ENCODE assay signal across 8 mouse cellular contexts in the genomic region with DNA sequence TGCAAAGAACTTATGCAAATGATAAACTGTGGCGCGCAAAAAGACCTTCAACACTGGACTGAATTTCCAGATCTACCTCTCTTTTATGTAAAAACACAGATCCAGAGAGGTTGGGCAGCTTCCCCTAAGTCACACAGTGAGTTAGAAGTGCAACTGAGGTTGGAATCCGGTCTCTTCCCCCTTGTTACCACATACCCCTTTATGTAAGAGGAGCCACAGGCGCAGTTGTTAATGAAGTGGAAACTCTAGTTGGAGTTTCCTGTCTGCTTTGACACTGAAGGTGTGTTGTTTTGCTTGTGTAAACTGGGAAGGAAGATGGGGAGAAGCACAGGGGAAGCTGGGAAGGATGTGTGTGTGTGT. TPM values are rescaled to one million over a fixed set of nuclear protein-coding genes. Genes with fewer than 3 reads are reported as not detected.
DNase-seq lines count a peak whose midpoint lies in the region; ATAC-seq and TF ChIP-seq lines count a peak whose summit lies in the region.

No protein-coding gene starts in this region.

- peak overlapping the region; percentile 96 for H3K9ac ChIP-seq in heart, embryonic 13.5 days
- H3K9ac ChIP-seq in forebrain, postnatal 0 days, result no peak overlapping the region
- peak overlapping the region; percentile 86 for H3K9ac ChIP-seq in liver, postnatal 0 days (replicated peaks)
- no peak overlapping the region for H3K9ac ChIP-seq in stomach, embryonic 15.5 days

- no peak for DNase-seq in heart, postnatal 10 days
- peak; percentile 28 for DNase-seq in ES-CJ7 (ENCODE audit: low read depth, low spot score)
- DNase-seq in forebrain, postnatal 0 days, result no peak
- DNase-seq in liver, postnatal 0 days, result peak; percentile 27
- DNase-seq in left cerebral cortex, postnatal 10 days (ENCODE audit: extremely low spot score in 1 of 2, low spot score in 2 of 2), result no peak
- DNase-seq in cerebellum, postnatal 14 days, result no peak

- H3K27ac ChIP-seq in heart, embryonic 13.5 days (replicated peaks), result peak overlapping the region; percentile 92
- H3K27ac ChIP-seq in forebrain, postnatal 0 days (ENCODE audit: low read depth, low read length), result 0 out of 2 replicates have a peak overlapping the region, but pooled peaks have one; percentile 60
- peak overlapping the region; percentile 94; the same call in 1 of the 2 replicates for H3K27ac ChIP-seq in liver, postnatal 0 days (ENCODE audit: low read depth)
- no peak overlapping the region; the same call in 1 of the 2 replicates for H3K27ac ChIP-seq in stomach, embryonic 15.5 days

- no peaks in the 10 kb centered on the region for H3K9me3 ChIP-seq in heart, embryonic 13.5 days
- no peaks in the 10 kb centered on the region for H3K9me3 ChIP-seq in forebrain, postnatal 0 days (ENCODE audit: low read length)
- no peaks in the 10 kb centered on the region for H3K9me3 ChIP-seq in liver, postnatal 0 days (ENCODE audit: low read length)
- no peaks in the 10 kb centered on the region for H3K9me3 ChIP-seq in stomach, embryonic 15.5 days

- no peak for TF ChIP-seq CTCF in forebrain, postnatal 0 days (IDR thresholded peaks at IDR 0.05; ENCODE audit: low read depth)
- no peak for TF ChIP-seq CTCF in liver, postnatal 0 days (IDR thresholded peaks at IDR 0.05; ENCODE audit: low read depth)

- peak overlapping the region; percentile 96 for H3K4me3 ChIP-seq in heart, embryonic 13.5 days
- peak overlapping the region; percentile 89 for H3K4me3 ChIP-seq in forebrain, postnatal 0 days (ENCODE audit: low read depth, low read length)
- peak overlapping the region; percentile 92 for H3K4me3 ChIP-seq in liver, postnatal 0 days (ENCODE audit: low read depth, low read length)
- peak overlapping the region; percentile 65 for H3K4me3 ChIP-seq in stomach, embryonic 15.5 days (replicated peaks)

- intact Hi-C loops in heart, postnatal 10 days (cut with DNase I), result loop anchor here (1.0 to 5.0 kb wide), 4 partner anchors 11 to 165 kb away; partner anchors contain the start of genes Marveld1 and Pgam1
- intact Hi-C loops in left cerebral cortex, postnatal 10 days (cut with DNase I), result loop anchor here (5.0 kb wide), 1 partner anchor 40 kb away; no protein-coding TSS in a partner anchor

- peaks cover 27% of the 10 kb centered on the region for H3K4me1 ChIP-seq in heart, embryonic 13.5 days
- 0 out of 2 replicates have a peak, but pooled peaks cover 2% of the 10 kb centered on the region for H3K4me1 ChIP-seq in forebrain, postnatal 0 days (ENCODE audit: insufficient read depth)
- peaks cover 18% of the 10 kb centered on the region for H3K4me1 ChIP-seq in liver, postnatal 0 days (ENCODE audit: insufficient read depth)
- H3K4me1 ChIP-seq in stomach, embryonic 15.5 days, result 0 out of 2 replicates have a peak, but pooled peaks cover 6% of the 10 kb centered on the region

- no peaks in the 10 kb centered on the region for H3K27me3 ChIP-seq in heart, embryonic 13.5 days (replicated peaks)
- H3K27me3 ChIP-seq in forebrain, postnatal 0 days (ENCODE audit: insufficient read depth, low read length), result 0 out of 2 replicates have a peak, but pooled peaks cover 4% of the 10 kb centered on the region
- H3K27me3 ChIP-seq in liver, postnatal 0 days (ENCODE audit: insufficient read depth, low read length), result peaks cover 13% of the 10 kb centered on the region
- no peaks in the 10 kb centered on the region for H3K27me3 ChIP-seq in stomach, embryonic 15.5 days (replicated peaks)

- H3K4me2 ChIP-seq in heart, embryonic 13.5 days, result peak overlapping the region; percentile 85
- H3K4me2 ChIP-seq in forebrain, postnatal 0 days (ENCODE audit: low read depth), result peak overlapping the region; percentile 100
- H3K4me2 ChIP-seq in liver, postnatal 0 days (ENCODE audit: low read depth, low read length), result peak overlapping the region; percentile 99
- H3K4me2 ChIP-seq in stomach, embryonic 15.5 days, result peak overlapping the region; percentile 91

- H3K36me3 ChIP-seq in heart, embryonic 13.5 days, result no peaks in the 10 kb centered on the region
- H3K36me3 ChIP-seq in forebrain, postnatal 0 days (ENCODE audit: insufficient read depth), result no peaks in the 10 kb centered on the region
- 0 out of 2 replicates have a peak, but pooled peaks cover 7% of the 10 kb centered on the region for H3K36me3 ChIP-seq in liver, postnatal 0 days (replicated peaks; ENCODE audit: insufficient read depth, low read length)
- no peaks in the 10 kb centered on the region for H3K36me3 ChIP-seq in stomach, embryonic 15.5 days

- 8% methylated on average over 4 of the region's 4 CpGs for WGBS in heart, embryonic 13.5 days
- WGBS in forebrain, postnatal 0 days, result 7% methylated on average over 4 of the region's 4 CpGs
- WGBS in liver, postnatal 0 days (ENCODE audit: insufficient replicate concordance), result 8% methylated on average over 4 of the region's 4 CpGs
- WGBS in stomach, embryonic 15.5 days, result 9% methylated on average over 4 of the region's 4 CpGs

- ATAC-seq in heart, embryonic 13.5 days (ENCODE audit: extremely low read depth, insufficient number of reproducible peaks, low FRiP score, low TSS enrichment), result no peak
- ATAC-seq in forebrain, postnatal 0 days, result no peak
- ATAC-seq in liver, postnatal 0 days, result no peak
- ATAC-seq in stomach, embryonic 15.5 days (ENCODE audit: insufficient read depth, low FRiP score, low read depth), result no peak

- no peak for TF ChIP-seq EP300 in liver, postnatal 0 days (IDR thresholded peaks at IDR 0.05; ENCODE audit: low read depth)

RNA-seq across cellular contexts. Expression of gene Ubtd1, which starts 1.2 kb away (rescaled TPM):
- polyA plus RNA-seq in heart, embryonic 13.5 days (2015; fragmentation: Nextera tagmentation; extraction: Ambion mirVana), result 12.8 and 14.6 TPM in 2 replicates
- 10 to 100 TPM; 31.4 to 33.8 TPM for total RNA-seq in heart, postnatal 10 days (2021)
- total RNA-seq in forebrain, postnatal 0 days (2014; rRNA removed), result 18.7 and 22.2 TPM in 2 replicates
- polyA plus RNA-seq in forebrain, postnatal 0 days (2015; fragmentation: Nextera tagmentation; extraction: Ambion mirVana), result 12.2 and 13.3 TPM in 2 replicates
- 6.9 and 9.0 TPM in 2 replicates for polyA plus RNA-seq in liver, postnatal 0 days (2015; fragmentation: Nextera tagmentation; extraction: Ambion mirVana)
- polyA plus RNA-seq in stomach, embryonic 15.5 days (2015; fragmentation: Nextera tagmentation; extraction: Ambion mirVana), result 14.1 and 16.6 TPM in 2 replicates
- total RNA-seq in left cerebral cortex, postnatal 10 days (2021), result 10 to 100 TPM; 13.2 to 13.4 TPM

RNA-seq across cellular contexts. Expression of gene Mms19, which starts 1.8 kb away (rescaled TPM):
- polyA plus RNA-seq in heart, embryonic 13.5 days (2015; fragmentation: Nextera tagmentation; extraction: Ambion mirVana), result 17.2 and 22.1 TPM in 2 replicates
- 10 to 100 TPM; 18.3 to 25.9 TPM for total RNA-seq in heart, postnatal 10 days (2021)
- 42.2 and 66.5 TPM in 2 replicates for total RNA-seq in forebrain, postnatal 0 days (2014; rRNA removed)
- polyA plus RNA-seq in forebrain, postnatal 0 days (2015; fragmentation: Nextera tagmentation; extraction: Ambion mirVana), result 17.4 and 25.8 TPM in 2 replicates
- 7.3 and 9.2 TPM in 2 replicates for polyA plus RNA-seq in liver, postnatal 0 days (2015; fragmentation: Nextera tagmentation; extraction: Ambion mirVana)
- 28.2 and 32.1 TPM in 2 replicates for polyA plus RNA-seq in stomach, embryonic 15.5 days (2015; fragmentation: Nextera tagmentation; extraction: Ambion mirVana)
- total RNA-seq in left cerebral cortex, postnatal 10 days (2021), result 10 to 100 TPM; 30.1 to 39.8 TPM

RNA-seq across cellular contexts. Expression of gene Zdhhc16, which starts 49.5 kb away (rescaled TPM):
- polyA plus RNA-seq in heart, embryonic 13.5 days (2015; fragmentation: Nextera tagmentation; extraction: Ambion mirVana), result 55.3 and 57.5 TPM in 2 replicates
- 10 to 100 TPM; 27.6 to 29.4 TPM for total RNA-seq in heart, postnatal 10 days (2021)
- 53.3 and 58.6 TPM in 2 replicates for total RNA-seq in forebrain, postnatal 0 days (2014; rRNA removed)
- polyA plus RNA-seq in forebrain, postnatal 0 days (2015; fragmentation: Nextera tagmentation; extraction: Ambion mirVana), result 96.8 and 97.4 TPM in 2 replicates
- 22.6 and 24.9 TPM in 2 replicates for polyA plus RNA-seq in liver, postnatal 0 days (2015; fragmentation: Nextera tagmentation; extraction: Ambion mirVana)
- 73.4 and 82.2 TPM in 2 replicates for polyA plus RNA-seq in stomach, embryonic 15.5 days (2015; fragmentation: Nextera tagmentation; extraction: Ambion mirVana)
- total RNA-seq in left cerebral cortex, postnatal 10 days (2021), result 10 to 100 TPM; 55.0 to 69.5 TPM

RNA-seq across cellular contexts. Expression of gene Exosc1, which starts 49.5 kb away (rescaled TPM):
- polyA plus RNA-seq in heart, embryonic 13.5 days (2015; fragmentation: Nextera tagmentation; extraction: Ambion mirVana), result 46.5 and 47.1 TPM in 2 replicates
- total RNA-seq in heart, postnatal 10 days (2021), result 10 to 100 TPM; 13.3 to 15.8 TPM
- total RNA-seq in forebrain, postnatal 0 days (2014; rRNA removed), result 29.6 and 33.3 TPM in 2 replicates
- polyA plus RNA-seq in forebrain, postnatal 0 days (2015; fragmentation: Nextera tagmentation; extraction: Ambion mirVana), result 69.4 and 71.0 TPM in 2 replicates
- polyA plus RNA-seq in liver, postnatal 0 days (2015; fragmentation: Nextera tagmentation; extraction: Ambion mirVana), result 31.3 and 34.5 TPM in 2 replicates
- polyA plus RNA-seq in stomach, embryonic 15.5 days (2015; fragmentation: Nextera tagmentation; extraction: Ambion mirVana), result 70.3 and 75.3 TPM in 2 replicates
- 10 to 100 TPM; 23.7 to 29.0 TPM for total RNA-seq in left cerebral cortex, postnatal 10 days (2021)

RNA-seq across cellular contexts. Expression of gene Ankrd2, which starts 53.0 kb away (rescaled TPM):
- polyA plus RNA-seq in heart, embryonic 13.5 days (2015; fragmentation: Nextera tagmentation; extraction: Ambion mirVana), result not detected in 2 replicates
- total RNA-seq in heart, postnatal 10 days (2021), result not detected
- total RNA-seq in forebrain, postnatal 0 days (2014; rRNA removed), result 0.69 TPM in 1 of 2 replicates, not detected in the other
- polyA plus RNA-seq in forebrain, postnatal 0 days (2015; fragmentation: Nextera tagmentation; extraction: Ambion mirVana), result 1.2 and 1.4 TPM in 2 replicates
- polyA plus RNA-seq in liver, postnatal 0 days (2015; fragmentation: Nextera tagmentation; extraction: Ambion mirVana), result 0.22 and 1.1 TPM in 2 replicates
- polyA plus RNA-seq in stomach, embryonic 15.5 days (2015; fragmentation: Nextera tagmentation; extraction: Ambion mirVana), result 0.32 and 0.40 TPM in 2 replicates
- under 1 TPM in 1 of 2 experiments, not detected in 1; 0.32 TPM for total RNA-seq in left cerebral cortex, postnatal 10 days (2021)

Comparison
In these comparisons a context has a peak if more than half of its experiments do, and no peak if none do; other contexts are left out.
1. H3K9ac ChIP-seq: peak in heart, embryonic 13.5 days (single experiment) and liver, postnatal 0 days (single experiment); none in forebrain, postnatal 0 days (single experiment) and stomach, embryonic 15.5 days (single experiment).
2. DNase-seq: peak in ES-CJ7 (single experiment) and liver, postnatal 0 days (single experiment); none in heart, postnatal 10 days (0 of 2), forebrain, postnatal 0 days (single experiment), left cerebral cortex, postnatal 10 days (0 of 2) and cerebellum, postnatal 14 days (0 of 2).
3. Peak in every context shown above with its lines, with median percentiles within 50 percentile points of each other: H3K4me2 ChIP-seq and H3K4me3 ChIP-seq.